Mouse (Mus musculus) forebrain, embryonic 13.5 days (tissue): ENCODE measurements at regions not wholly inside any gene's neighbourhood (a gene's known extent, or its start where the extent isn't known, plus 50 kb on each side); places are given as distances from the start of the nearest gene placed in this dataset. TPM values are rescaled to one million over a fixed set of nuclear protein-coding genes. Genes with fewer than 3 reads are reported as not detected.

Experiments used
- ATAC-seq: fragments of 200-750 bp; cut with Nextera tagmentation; 2 replicates; pipeline ENCODE4 v1.8.0; 2017
- H3K27ac ChIP-seq: fragments of 300-500 bp; sonication (generic); 2 replicates; pipeline ENCODE4 v1.5.1; 2015; ENCODE audit warnings: inconsistent platforms, mild to moderate bottlenecking, moderate library complexity
- H3K27me3 ChIP-seq: fragments of 300-500 bp; sonication (generic); 2 replicates; pipeline ENCODE4 v1.6.1; 2015; ENCODE audit warnings: mild to moderate bottlenecking, inconsistent platforms
- H3K36me3 ChIP-seq: fragments of 300-500 bp; sonication (generic); 2 replicates; pipeline ENCODE4 v1.6.1; 2015; ENCODE audit warnings: mild to moderate bottlenecking, inconsistent platforms; ENCODE audit not compliant: poor library complexity, severe bottlenecking
- H3K4me1 ChIP-seq: fragments of 300-500 bp; sonication (generic); 2 replicates; pipeline ENCODE4 v1.6.1; 2015; ENCODE audit warnings: inconsistent platforms
- H3K4me2 ChIP-seq: fragments of 300-500 bp; sonication (generic); 2 replicates; pipeline ENCODE4 v1.6.1; 2015; ENCODE audit warnings: inconsistent platforms, mild to moderate bottlenecking, moderate library complexity
- H3K4me3 ChIP-seq: fragments of 300-500 bp; sonication (generic); 2 replicates; pipeline ENCODE4 v1.5.1; 2015; ENCODE audit warnings: mild to moderate bottlenecking, inconsistent platforms
- H3K9ac ChIP-seq: fragments of 300-500 bp; sonication (generic); 2 replicates; pipeline ENCODE4 v1.6.1; 2015; ENCODE audit warnings: mild to moderate bottlenecking, inconsistent platforms
- H3K9me3 ChIP-seq: fragments of 300-500 bp; sonication (generic); replicated peaks from 2 replicates; pipeline ENCODE4 v1.6.1; 2016; ENCODE audit warnings: inconsistent platforms
- WGBS: fragments of 180-500 bp; shearing (Covaris S2); methylation state at CpG from one replicate; pipeline ENCODE4 v1.1.7; 2015; 5-methylcytosine and 5-hydroxymethylcytosine counted together
- microRNA-seq: library from miRNA; unstranded; fragments of <30 nt; microRNA quantifications from one replicate; pipeline ENCODE4, GENCODE M21; 2016

DNA sequence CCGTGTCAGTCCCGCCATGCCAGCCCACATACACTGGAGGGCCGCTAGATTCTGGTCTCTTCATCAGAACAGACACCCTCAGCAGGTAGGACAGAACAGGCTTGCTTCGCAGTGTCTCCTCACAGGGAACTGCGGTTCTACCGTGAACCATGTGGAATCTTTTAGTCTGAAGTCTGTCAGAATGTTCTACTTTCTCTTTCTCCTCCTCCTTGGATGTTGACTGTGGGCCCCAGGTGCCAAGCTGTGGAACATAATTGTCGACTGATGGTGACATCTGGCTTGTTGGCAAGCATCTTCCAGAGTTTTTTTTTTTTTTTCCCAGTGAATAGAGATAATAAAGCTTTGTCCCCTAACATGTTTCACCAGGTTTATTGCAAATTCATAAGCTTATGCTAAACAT is 91.3 kb upstream of the Cnr1 start:
- H3K9ac ChIP-seq: no peak overlapping the region
- WGBS: 77% methylated on average over 7 of the region's 7 CpGs
- no peak overlapping the region for H3K4me3 ChIP-seq
- H3K9me3 ChIP-seq: no peaks in the 10 kb centered on the region
- H3K4me2 ChIP-seq: no peak overlapping the region
- ATAC-seq: no peak
- H3K27ac ChIP-seq: no peak overlapping the region
- H3K36me3 ChIP-seq: no peaks in the 10 kb centered on the region
- H3K27me3 ChIP-seq: no peaks in the 10 kb centered on the region
- no peaks in the 10 kb centered on the region for H3K4me1 ChIP-seq

DNA sequence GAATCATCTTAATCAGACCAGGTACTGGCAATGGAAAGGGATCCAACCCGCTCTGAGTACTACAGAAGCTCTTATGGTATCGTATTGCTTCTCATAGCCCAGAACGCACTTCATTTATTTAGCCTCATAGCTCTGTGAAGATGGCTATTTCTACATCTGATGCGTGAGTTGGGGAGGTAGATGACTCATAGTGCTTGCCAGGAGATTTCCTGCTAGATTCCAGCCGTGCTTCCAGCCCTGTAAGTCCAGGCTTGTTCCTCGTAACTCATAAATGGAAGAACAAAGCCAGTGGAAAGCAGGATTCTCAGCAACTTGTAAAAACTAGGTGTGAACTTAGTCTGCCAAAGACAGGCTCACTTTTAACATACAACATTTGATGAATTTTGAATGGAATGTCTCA is 86.0 kb upstream of the Cnr1 start:
- no peaks in the 10 kb centered on the region for H3K36me3 ChIP-seq
- no peaks in the 10 kb centered on the region for H3K27me3 ChIP-seq
- H3K9ac ChIP-seq: no peak overlapping the region
- H3K4me2 ChIP-seq: no peak overlapping the region
- H3K9me3 ChIP-seq: no peaks in the 10 kb centered on the region
- no peak overlapping the region for H3K27ac ChIP-seq
- H3K4me3 ChIP-seq: no peak overlapping the region
- no peaks in the 10 kb centered on the region for H3K4me1 ChIP-seq
- WGBS: 87% methylated on average over 6 of the region's 6 CpGs
- no peak for ATAC-seq

DNA sequence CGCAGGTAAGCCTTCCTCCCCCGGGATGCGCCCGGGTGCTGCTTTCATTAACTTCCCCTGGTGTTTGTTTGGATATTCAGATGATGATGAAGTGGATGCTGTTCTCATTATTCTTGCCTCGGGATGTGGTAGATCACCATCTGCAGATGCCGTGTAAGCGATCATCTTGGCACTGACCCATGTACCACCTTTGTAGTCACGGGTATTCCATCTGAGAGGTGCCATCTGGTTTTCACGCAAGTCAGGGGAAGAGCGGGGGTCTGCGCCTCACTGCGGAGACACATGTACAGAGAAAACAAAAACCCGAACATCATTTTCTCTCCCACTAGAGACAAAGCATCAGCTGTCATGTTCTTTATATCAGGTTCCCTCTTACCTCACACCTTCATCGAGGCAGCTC is 84.3 kb upstream of the Cnr1 start:
- Histone ChIP-seq H3K4me3 (no peak overlapping the region), H3K9ac (no peak overlapping the region), H3K4me2 (no peak overlapping the region), H3K4me1 (no peaks in the 10 kb centered on the region), H3K36me3 (no peaks in the 10 kb centered on the region), H3K9me3 (no peaks in the 10 kb centered on the region), H3K27ac (no peak overlapping the region), H3K27me3 (no peaks in the 10 kb centered on the region)
- peak; percentile 70; the same call in 1 of the 2 replicates for ATAC-seq
- 73% methylated on average over 14 of the region's 14 CpGs for WGBS

GRCm38 (mm10) chr4:33845611-33846395 is 78.6 kb upstream of the Cnr1 start:
- Histone ChIP-seq H3K9ac (no peak overlapping the region), H3K9me3 (no peaks in the 10 kb centered on the region), H3K4me3 (no peak overlapping the region), H3K27ac (no peak overlapping the region; the same call in 1 of the 2 replicates), H3K36me3 (no peaks in the 10 kb centered on the region), H3K27me3 (no peaks in the 10 kb centered on the region), H3K4me1 (peaks cover 7% of the 10 kb centered on the region; the same call in 1 of the 2 replicates), H3K4me2 (no peak overlapping the region)
- 31% methylated on average over 9 of the region's 9 CpGs for WGBS
- no peak; the same call in 1 of the 2 replicates for ATAC-seq

GRCm38 (mm10) chr4:33850249-33850648 is 74.1 kb upstream of the Cnr1 start:
- Histone ChIP-seq H3K4me2 (no peak overlapping the region), H3K27ac (no peak overlapping the region), H3K4me1 (peaks cover 7% of the 10 kb centered on the region; the same call in 1 of the 2 replicates), H3K9me3 (no peaks in the 10 kb centered on the region), H3K4me3 (no peak overlapping the region), H3K36me3 (no peaks in the 10 kb centered on the region), H3K9ac (no peak overlapping the region), H3K27me3 (no peaks in the 10 kb centered on the region)
- whole genome bisulfite sequencing: 66% methylated on average over 7 of the region's 7 CpGs
- no peak for ATAC-seq

GRCm38 (mm10) chr4:33852294-33852693 is 72.1 kb upstream of the Cnr1 start:
- Histone ChIP-seq H3K27ac (no peak overlapping the region), H3K4me2 (no peak overlapping the region), H3K36me3 (no peaks in the 10 kb centered on the region), H3K4me3 (no peak overlapping the region), H3K9ac (no peak overlapping the region), H3K4me1 (no peaks in the 10 kb centered on the region), H3K27me3 (no peaks in the 10 kb centered on the region), H3K9me3 (no peaks in the 10 kb centered on the region)
- 88% methylated on average over 5 of the region's 5 CpGs for WGBS
- ATAC-seq: no peak

- no peak overlapping the region for H3K9ac ChIP-seq
- no peaks in the 10 kb centered on the region for H3K36me3 ChIP-seq
- no peak for ATAC-seq
- no peak overlapping the region for H3K27ac ChIP-seq
- no peaks in the 10 kb centered on the region for H3K4me1 ChIP-seq
- H3K27me3 ChIP-seq: no peaks in the 10 kb centered on the region
- no peak overlapping the region for H3K4me3 ChIP-seq
- no peaks in the 10 kb centered on the region for H3K9me3 ChIP-seq
- H3K4me2 ChIP-seq: no peak overlapping the region
These were observed 69.3 kb upstream of the Cnr1 start for GRCm38 (mm10) chr4:33855112-33855511.

DNA sequence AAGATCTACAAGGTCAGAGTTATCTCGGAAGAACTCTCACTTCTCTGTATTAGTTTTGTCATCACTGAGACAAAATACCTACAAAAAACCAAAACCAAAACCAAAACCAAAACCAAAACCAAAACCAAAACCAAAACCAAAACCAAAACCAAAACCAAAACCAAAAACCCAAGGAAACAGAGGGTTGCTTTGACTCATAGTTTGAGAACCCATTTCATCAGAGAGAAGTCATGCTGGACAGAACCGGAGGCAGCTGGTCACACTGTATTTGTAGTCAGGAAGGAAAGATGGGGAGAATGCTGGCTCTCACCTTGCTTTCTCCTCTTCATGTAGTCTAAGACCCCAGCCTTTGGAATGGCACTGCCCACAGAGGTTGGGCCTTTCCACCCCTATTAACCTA is 57.3 kb upstream of the Cnr1 start:
- Histone ChIP-seq H3K9me3 (no peaks in the 10 kb centered on the region), H3K4me2 (no peak overlapping the region), H3K27ac (no peak overlapping the region), H3K27me3 (no peaks in the 10 kb centered on the region), H3K36me3 (no peaks in the 10 kb centered on the region), H3K4me1 (no peaks in the 10 kb centered on the region), H3K9ac (no peak overlapping the region), H3K4me3 (no peak overlapping the region)
- ATAC-seq: no peak
- 96% methylated on average over 2 of the region's 2 CpGs for WGBS

DNA sequence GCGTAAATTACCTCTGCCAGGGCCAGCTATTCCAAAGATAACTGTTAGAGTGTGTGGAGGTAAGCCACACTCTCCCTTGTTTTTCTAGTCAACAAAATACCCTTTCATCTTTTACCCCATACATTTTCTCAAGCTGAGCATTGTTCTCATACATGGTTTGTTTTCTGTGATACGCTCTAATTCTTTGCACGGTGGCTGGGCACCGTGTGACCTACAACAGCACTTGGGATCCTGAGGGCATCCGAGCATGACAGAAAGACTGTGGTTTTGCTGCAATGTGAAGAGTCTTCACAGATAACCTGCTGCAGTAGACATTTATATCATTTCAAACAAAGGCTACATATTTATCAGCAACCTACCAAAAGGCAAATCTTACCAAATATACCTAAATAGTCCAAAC is 55.1 kb upstream of the Cnr1 start:
- no peaks in the 10 kb centered on the region for H3K4me1 ChIP-seq
- no peak overlapping the region for H3K4me2 ChIP-seq
- 43% methylated on average over 5 of the region's 5 CpGs for WGBS
- no peaks in the 10 kb centered on the region for H3K27me3 ChIP-seq
- no peaks in the 10 kb centered on the region for H3K9me3 ChIP-seq
- H3K4me3 ChIP-seq: no peak overlapping the region
- no peak for ATAC-seq
- H3K9ac ChIP-seq: no peak overlapping the region
- H3K36me3 ChIP-seq: no peaks in the 10 kb centered on the region
- H3K27ac ChIP-seq: no peak overlapping the region

Small RNAs in the stretch of these regions (microRNA-seq; reads per million reads assigned to microRNA genes)
- gene Gm23304: not detected
